Mouse (Mus musculus) mouse trophoblast stem cell (cell line): ENCODE results near the gene Fcgr3.

ENCODE experiments used
- in situ Hi-C, 2 experiments: fragments of 300-500 bp; cut with MseI, MboI; formaldehyde crosslinking; loops; 2 replicates in 1 of 2; 3 replicates in 1 of 2; pipeline ENCODE4 v1.15.1; 2025

The Fcgr3 gene

DNA sequence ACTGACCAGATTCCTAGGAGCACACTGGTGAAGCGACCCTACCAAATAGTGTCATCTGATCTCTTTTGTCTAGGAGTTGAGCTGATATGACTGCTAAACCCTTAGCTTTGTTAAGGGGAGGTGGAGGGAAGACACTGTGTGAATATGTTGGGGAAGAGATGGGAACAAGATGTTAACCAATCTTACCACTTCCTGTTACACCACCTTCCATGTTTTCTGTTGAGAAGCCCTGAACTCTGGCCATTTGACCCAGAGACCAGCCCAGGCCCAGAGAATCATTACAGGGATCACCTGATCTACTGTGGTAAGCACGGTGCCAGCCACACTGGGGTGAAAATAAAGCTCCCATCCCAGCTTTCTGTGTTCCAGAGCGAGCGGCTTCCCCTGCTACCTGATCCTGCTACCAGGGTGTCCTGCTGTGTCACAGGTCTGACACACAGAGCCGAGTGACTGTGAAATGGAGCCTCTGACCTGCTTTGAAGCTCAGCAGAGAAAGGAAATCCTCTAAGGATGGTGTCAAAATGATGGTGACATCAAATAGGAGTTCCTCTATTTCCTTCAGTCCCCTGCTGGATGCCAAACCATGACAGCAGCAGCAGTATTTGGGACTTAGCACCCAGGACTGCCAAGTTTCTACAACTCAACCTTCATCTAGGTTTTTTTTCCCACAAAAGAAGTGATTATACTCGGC, 47.1 kb downstream of the Fcgr3 start:
- in situ Hi-C loops, result no loop called here

- in situ Hi-C loops, result no loop called here
Measured at GRCm38 (mm10) chr1:171016676-171017356, 47.9 kb downstream of the Fcgr3 start.

- in situ Hi-C loops, result no loop called here
Measured at GRCm38 (mm10) chr1:171011733-171012132, 53.0 kb downstream of the Fcgr3 start.

GRCm38 (mm10) chr1:171006905-171007304, 57.8 kb downstream of the Fcgr3 start:
- in situ Hi-C loops, result no loop called here

DNA sequence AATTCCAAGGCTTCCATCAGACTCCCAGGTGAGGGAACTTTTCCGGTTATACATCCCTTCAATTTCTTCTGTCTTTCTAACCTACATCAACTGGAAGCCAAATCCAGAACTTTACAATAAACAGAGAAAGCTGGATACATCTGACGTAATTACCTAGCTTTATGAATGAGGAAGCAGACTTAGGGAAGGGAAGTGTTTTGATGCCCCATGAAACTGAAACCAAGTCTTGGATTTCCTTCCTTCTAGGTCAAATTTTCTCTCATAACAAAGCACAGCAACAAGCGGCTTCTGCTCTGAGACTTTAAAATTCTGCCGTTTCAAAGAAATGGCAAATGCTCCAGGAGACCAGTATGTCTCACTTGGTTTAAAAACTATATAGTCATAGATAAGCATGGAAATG, 58.4 kb downstream of the Fcgr3 start:
- in situ Hi-C loops, result no loop called here

GRCm38 (mm10) chr1:171005586-171005985, 59.1 kb downstream of the Fcgr3 start:
- in situ Hi-C loops, result no loop called here

GRCm38 (mm10) chr1:171005081-171005480, 59.7 kb downstream of the Fcgr3 start:
- in situ Hi-C loops, result no loop called here
